Mouse (Mus musculus) olfactory bulb, adult 2 months (tissue): ENCODE measurements around the gene Acss2.

Experiments
- CTCF ChIP-seq: fragments of 200-500 bp; IDR thresholded peaks from 2 replicates; pipeline ENCODE4 v1.5.1; 2012; ENCODE audit warnings: low read depth, mild to moderate bottlenecking, low read length, moderate library complexity; ENCODE audit not compliant: insufficient read depth
- POLR2A ChIP-seq: fragments of 200-500 bp; IDR thresholded peaks from 2 replicates; pipeline ENCODE4 v1.6.1; 2012; ENCODE audit warnings: mild to moderate bottlenecking, low read depth, low read length, moderate library complexity; ENCODE audit not compliant: insufficient read depth

GRCm38 (mm10) chr2:155472671-155473569 lies 44.8 kb upstream of the Acss2 start:
- TF ChIP-seq CTCF, result no peak
- TF ChIP-seq POLR2A, result no peak
